Mouse (Mus musculus) kidney, adult 9 months (tissue): Measurements from ENCODE around the gene Prdx1.

Source experiments
- DNase-seq: peaks from one replicate; pipeline ENCODE4 v3.0.0; 2022

Prdx1 gene

DNA sequence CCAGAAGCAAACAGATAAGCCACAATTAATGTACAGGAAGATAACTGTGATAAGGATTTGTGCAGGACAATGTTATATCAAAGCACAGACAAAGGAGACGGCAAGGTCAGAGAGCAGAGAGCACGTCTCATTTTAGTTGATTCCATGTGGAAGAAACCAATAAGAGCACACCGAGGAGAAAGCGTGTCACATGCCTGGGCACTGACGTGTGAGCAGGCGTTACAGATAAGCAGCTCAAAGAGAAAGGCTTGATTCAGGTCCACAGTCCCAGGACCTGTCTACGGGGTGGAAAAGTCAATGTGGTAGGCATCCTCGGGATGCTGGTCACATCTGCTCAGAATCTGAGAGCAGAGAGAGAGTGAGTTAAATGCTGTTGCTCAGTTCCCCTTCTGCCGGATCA lies 45.7 kb downstream of the Prdx1 start:
- DNase-seq = no peak

DNA sequence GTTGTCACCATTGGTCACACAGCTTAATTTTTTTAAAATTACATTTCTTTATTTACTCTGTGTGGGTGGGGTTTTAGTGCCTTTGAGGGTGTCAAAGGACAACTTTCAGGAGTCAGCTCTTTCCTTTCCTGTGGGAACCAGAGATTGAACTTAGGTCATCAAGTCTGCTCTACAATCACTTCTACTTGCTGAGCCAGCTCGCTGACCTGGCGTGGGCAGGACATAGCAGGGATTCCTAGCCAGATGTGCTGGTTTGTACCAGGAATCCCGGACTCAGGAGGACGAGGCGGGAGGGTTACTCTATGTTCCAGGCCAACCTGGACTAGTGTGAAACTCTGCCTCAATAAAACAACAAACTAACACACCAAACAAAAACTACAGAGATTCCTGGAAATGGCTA lies 47.0 kb downstream of the Prdx1 start:
- peak; percentile 59 for DNase-seq

DNA sequence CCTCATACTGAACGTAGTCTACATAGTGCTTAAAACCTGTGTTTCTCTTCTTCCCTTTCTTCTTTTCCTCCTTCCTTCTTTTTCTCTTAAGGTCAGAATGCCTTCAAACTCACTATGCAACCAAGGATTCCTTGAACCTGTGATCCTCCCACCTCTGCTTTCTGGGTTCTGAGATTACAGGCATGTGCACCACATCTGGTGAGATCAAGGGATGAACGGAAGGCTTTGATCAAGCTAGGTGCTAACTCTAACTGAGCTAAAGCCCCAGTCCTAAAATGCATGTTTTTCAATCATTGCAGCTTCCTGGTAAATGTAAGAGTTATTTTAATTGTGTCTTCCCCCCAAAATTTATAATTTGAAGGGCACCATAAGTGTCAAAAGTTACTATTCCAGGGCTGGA lies 49.7 kb downstream of the Prdx1 start:
- no peak for DNase-seq

DNA sequence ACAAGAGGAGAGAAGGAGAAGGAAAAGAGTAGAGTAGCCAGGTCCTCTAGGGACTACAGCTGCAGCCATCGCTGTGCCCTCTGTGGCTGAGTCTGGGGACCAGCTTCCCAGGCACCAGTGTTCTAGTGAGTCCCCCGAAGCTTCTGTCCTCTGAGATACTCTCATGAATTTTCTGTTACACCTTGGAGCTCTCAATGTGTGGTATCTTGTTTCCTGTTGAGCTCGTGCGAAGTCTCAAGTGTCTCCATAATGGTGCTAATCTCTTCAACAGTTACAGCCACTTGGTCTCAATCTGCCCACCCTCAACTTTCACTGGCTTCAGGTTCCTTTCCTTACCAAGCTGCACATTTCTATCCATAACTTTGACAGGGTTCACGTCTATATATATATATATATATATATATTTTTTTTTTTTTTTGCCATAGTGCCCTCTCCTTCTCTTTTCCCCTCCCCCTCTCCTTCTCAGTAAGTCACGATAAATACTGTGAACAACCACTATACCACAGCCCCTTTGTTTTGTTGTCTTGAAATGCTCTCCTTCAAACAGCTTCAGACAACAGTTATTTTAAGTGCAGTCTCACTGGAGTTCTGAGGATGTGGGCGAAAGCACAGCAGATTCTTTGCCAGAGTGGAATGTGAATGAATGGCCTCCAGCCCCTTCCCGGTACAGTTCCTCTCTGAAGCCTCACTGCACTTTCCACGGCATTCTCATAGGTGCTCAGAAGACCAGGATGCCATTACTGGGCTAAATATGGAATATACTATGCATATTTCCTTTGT lies 53.8 kb downstream of the Prdx1 start:
- no peak for DNase-seq

DNA sequence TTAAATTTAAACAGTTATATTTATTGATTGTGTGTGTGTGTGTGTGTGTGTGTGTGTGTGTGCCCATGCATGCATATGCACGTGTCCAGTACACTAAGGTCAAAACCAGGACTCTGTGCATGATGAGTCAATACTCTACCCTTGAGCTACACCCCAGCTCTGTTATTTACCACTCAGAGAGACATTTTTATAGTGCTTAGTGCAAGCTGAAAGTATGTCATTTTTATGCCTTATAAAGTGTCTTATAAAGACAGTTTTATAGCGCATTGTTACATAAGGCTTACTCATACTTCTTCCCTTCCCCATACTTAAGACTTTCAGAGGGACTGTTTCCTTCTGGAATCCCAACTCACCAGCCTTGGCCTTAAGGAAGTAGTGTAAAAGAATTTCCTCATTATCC lies 64.4 kb downstream of the Prdx1 start:
- DNase-seq = no peak
